Mouse (Mus musculus) stomach, adult 2 months (tissue): ENCODE data around the gene Ppef2. TPM values are rescaled to one million over a fixed set of nuclear protein-coding genes. Genes with fewer than 3 reads are reported as not detected.

Experiments
- polyA plus RNA-seq: library from polyadenylated mRNA; depleted of rRNA; stranded (reverse); fragments of >200 nt; gene quantifications from 2 replicates; pipeline ENCODE4 v1.2.3, GENCODE M21; 2012; rRNA removed

Gene Ppef2
- polyA plus RNA-seq: 0.29 and 0.44 TPM in 2 replicates

GRCm38 (mm10) chr5:92256218-92256617, at the start of gene Ppef2:
Gene Ppef2, minus strand, starts transcription at chr5:92256278.

GRCm38 (mm10) chr5:92277437-92278394, 21.6 kb upstream of the Ppef2 start, which contains the start of gene Naaa:
Gene Naaa, minus strand, starts transcription at chr5:92278170.

GRCm38 (mm10) chr5:92215308-92215707, 40.8 kb downstream of the Ppef2 start, which contains the start of gene U90926:
Gene U90926, minus strand, starts transcription at chr5:92215408.

Other genes with a start within 250 kb of the Ppef2 start
- 0.47 TPM in 2 replicates for gene Cdkl2, start 212.4 kb downstream of the Ppef2 start, polyA plus RNA-seq
- 1.9 and 3.1 TPM in 2 replicates for gene G3bp2, start 172.6 kb downstream of the Ppef2 start, polyA plus RNA-seq
- gene Uso1, start 118.3 kb downstream of the Ppef2 start, polyA plus RNA-seq: 9.0 and 12.1 TPM in 2 replicates
- gene U90926, start 40.9 kb downstream of the Ppef2 start, polyA plus RNA-seq: not detected in 2 replicates
- gene Naaa, start 21.9 kb upstream of the Ppef2 start, polyA plus RNA-seq: 25.8 and 39.8 TPM in 2 replicates
- 3.8 and 5.2 TPM in 2 replicates for gene Sdad1, start 54.2 kb upstream of the Ppef2 start, polyA plus RNA-seq
- 0.06 and 0.95 TPM in 2 replicates for gene Cxcl9, start 71.8 kb upstream of the Ppef2 start, polyA plus RNA-seq
- 2.6 and 3.3 TPM in 2 replicates for gene Art3, start 75.5 kb upstream of the Ppef2 start, polyA plus RNA-seq
- gene Cxcl10, start 92.6 kb upstream of the Ppef2 start, polyA plus RNA-seq: 0.97 and 1.00 TPM in 2 replicates
- 1.9 and 2.9 TPM in 2 replicates for gene Nup54, start 178.9 kb upstream of the Ppef2 start, polyA plus RNA-seq